Mouse (Mus musculus) stomach, embryonic 15.5 days (tissue): ENCODE measurements around the gene Cdk5r1. TPM values are rescaled to one million over a fixed set of nuclear protein-coding genes. Genes with fewer than 3 reads are reported as not detected.

Experiments
- ATAC-seq: fragments of 200-750 bp; cut with Nextera tagmentation; 2 replicates; pipeline ENCODE4 v1.8.0; 2017; ENCODE audit warnings: low read depth, moderate number of reproducible peaks, moderate TSS enrichment; ENCODE audit not compliant: insufficient read depth, low FRiP score
- H3K27ac ChIP-seq: fragments of 300-500 bp; sonication (generic); 2 replicates; pipeline ENCODE4 v1.5.1; 2015; ENCODE audit warnings: mild to moderate bottlenecking, inconsistent platforms
- H3K27me3 ChIP-seq: fragments of 300-500 bp; sonication (generic); replicated peaks from 2 replicates; pipeline ENCODE4 v1.6.1; 2015; ENCODE audit warnings: inconsistent platforms
- H3K36me3 ChIP-seq: fragments of 300-500 bp; sonication (generic); 2 replicates; pipeline ENCODE4 v1.6.1; 2015; ENCODE audit warnings: inconsistent platforms
- H3K4me1 ChIP-seq: fragments of 300-500 bp; sonication (generic); 2 replicates; pipeline ENCODE4 v1.6.1; 2015; ENCODE audit warnings: inconsistent platforms
- H3K4me2 ChIP-seq: fragments of 300-500 bp; sonication (generic); 2 replicates; pipeline ENCODE4 v1.6.1; 2015; ENCODE audit warnings: mild to moderate bottlenecking, inconsistent platforms
- H3K4me3 ChIP-seq: fragments of 300-500 bp; sonication (generic); replicated peaks from 2 replicates; pipeline ENCODE4 v1.5.1; 2015; ENCODE audit warnings: inconsistent platforms
- H3K9ac ChIP-seq: fragments of 300-500 bp; sonication (generic); 2 replicates; pipeline ENCODE4 v1.6.1; 2015; ENCODE audit warnings: inconsistent platforms
- H3K9me3 ChIP-seq: fragments of 300-500 bp; sonication (generic); 2 replicates; pipeline ENCODE4 v1.6.1; 2016; ENCODE audit warnings: inconsistent platforms
- WGBS: fragments of 180-500 bp; shearing (Covaris S2); methylation state at CpG from one replicate; pipeline ENCODE4 v1.1.7; 2015; 5-methylcytosine and 5-hydroxymethylcytosine counted together
- polyA plus RNA-seq: library from polyadenylated mRNA; unstranded; fragments of >200 nt; fragmentation: Nextera tagmentation; extraction: Ambion mirVana; gene quantifications from 2 replicates; pipeline ENCODE4 v1.2.1, GENCODE M21; 2015

The Cdk5r1 gene
- polyA plus RNA-seq, 1 experiment from 2014 or later = 1.8 TPM

GRCm38 (mm10) chr11:80482921-80483320 is 6.1 kb downstream of the Cdk5r1 start:
- Histone ChIP-seq H3K4me3 (no peak overlapping the region), H3K27me3 (peaks cover 3% of the 10 kb centered on the region; the same call in 1 of the 2 replicates), H3K36me3 (no peaks in the 10 kb centered on the region), H3K27ac (no peak overlapping the region), H3K4me2 (no peak overlapping the region), H3K9me3 (no peaks in the 10 kb centered on the region), H3K9ac (no peak overlapping the region), H3K4me1 (peaks cover 3% of the 10 kb centered on the region)
- 93% methylated on average over 7 of the region's 7 CpGs for WGBS
- ATAC-seq = no peak

GRCm38 (mm10) chr11:80483536-80484067 is 6.8 kb downstream of the Cdk5r1 start:
- WGBS = 72% methylated on average over 6 of the region's 6 CpGs
- no peaks in the 10 kb centered on the region for H3K9me3 ChIP-seq
- H3K36me3 ChIP-seq = no peaks in the 10 kb centered on the region
- no peak overlapping the region for H3K9ac ChIP-seq
- H3K4me1 ChIP-seq = no peaks in the 10 kb centered on the region
- H3K4me2 ChIP-seq = no peak overlapping the region
- no peak overlapping the region for H3K27ac ChIP-seq
- ATAC-seq = no peak
- no peak overlapping the region for H3K4me3 ChIP-seq
- no peaks in the 10 kb centered on the region for H3K27me3 ChIP-seq

GRCm38 (mm10) chr11:80484191-80484791 is 7.5 kb downstream of the Cdk5r1 start:
- H3K36me3 ChIP-seq = no peaks in the 10 kb centered on the region
- no peak overlapping the region for H3K4me2 ChIP-seq
- H3K9ac ChIP-seq = no peak overlapping the region
- WGBS = 49% methylated on average over 12 of the region's 12 CpGs
- no peaks in the 10 kb centered on the region for H3K27me3 ChIP-seq
- H3K9me3 ChIP-seq = no peaks in the 10 kb centered on the region
- no peak for ATAC-seq
- 0 out of 2 replicates have a peak, but pooled peaks cover 4% of the 10 kb centered on the region for H3K4me1 ChIP-seq
- no peak overlapping the region for H3K4me3 ChIP-seq
- no peak overlapping the region for H3K27ac ChIP-seq

GRCm38 (mm10) chr11:80485120-80485551 is 8.3 kb downstream of the Cdk5r1 start:
- H3K27me3 ChIP-seq = no peaks in the 10 kb centered on the region
- H3K36me3 ChIP-seq = no peaks in the 10 kb centered on the region
- 71% methylated on average over 9 of the region's 9 CpGs for WGBS
- no peak overlapping the region for H3K4me2 ChIP-seq
- no peak for ATAC-seq
- no peak overlapping the region for H3K27ac ChIP-seq
- H3K9ac ChIP-seq = no peak overlapping the region
- no peak overlapping the region for H3K4me3 ChIP-seq
- no peaks in the 10 kb centered on the region for H3K9me3 ChIP-seq
- 0 out of 2 replicates have a peak, but pooled peaks cover 4% of the 10 kb centered on the region for H3K4me1 ChIP-seq

- Histone ChIP-seq H3K9ac (no peak overlapping the region), H3K9me3 (no peaks in the 10 kb centered on the region), H3K36me3 (no peaks in the 10 kb centered on the region), H3K4me1 (0 out of 2 replicates have a peak, but pooled peaks cover 4% of the 10 kb centered on the region), H3K4me2 (no peak overlapping the region), H3K27me3 (no peaks in the 10 kb centered on the region), H3K4me3 (no peak overlapping the region), H3K27ac (no peak overlapping the region)
- WGBS = 80% methylated on average over 10 of the region's 10 CpGs
- no peak for ATAC-seq
Observed at GRCm38 (mm10) chr11:80485622-80486206, 8.9 kb downstream of the Cdk5r1 start.

- 75% methylated on average over 15 of the region's 15 CpGs for WGBS
- H3K9me3 ChIP-seq = no peaks in the 10 kb centered on the region
Observed at GRCm38 (mm10) chr11:80487904-80488587, 11.2 kb downstream of the Cdk5r1 start.

GRCm38 (mm10) chr11:80489172-80489881 is 12.5 kb downstream of the Cdk5r1 start:
- WGBS = 63% methylated on average over 12 of the region's 12 CpGs
- Histone ChIP-seq H3K27me3 (no peaks in the 10 kb centered on the region), H3K27ac (no peak overlapping the region), H3K9me3 (no peaks in the 10 kb centered on the region), H3K36me3 (no peaks in the 10 kb centered on the region), H3K4me1 (0 out of 2 replicates have a peak, but pooled peaks cover 4% of the 10 kb centered on the region), H3K4me2 (no peak overlapping the region), H3K4me3 (no peak overlapping the region), H3K9ac (no peak overlapping the region)
- ATAC-seq = no peak

More at GRCm38 (mm10) chr11:80487904-80488587, 11.2 kb downstream of the Cdk5r1 start:
- no peak overlapping the region for H3K4me3 ChIP-seq
- H3K27me3 ChIP-seq = no peaks in the 10 kb centered on the region
- H3K4me1 ChIP-seq = 0 out of 2 replicates have a peak, but pooled peaks cover 4% of the 10 kb centered on the region
- H3K9ac ChIP-seq = no peak overlapping the region
- no peaks in the 10 kb centered on the region for H3K36me3 ChIP-seq
- no peak overlapping the region for H3K4me2 ChIP-seq
- no peak overlapping the region for H3K27ac ChIP-seq
- ATAC-seq = no peak

- Histone ChIP-seq H3K9me3 (no peaks in the 10 kb centered on the region), H3K4me3 (no peak overlapping the region), H3K36me3 (no peaks in the 10 kb centered on the region), H3K4me2 (no peak overlapping the region), H3K9ac (no peak overlapping the region), H3K4me1 (0 out of 2 replicates have a peak, but pooled peaks cover 4% of the 10 kb centered on the region), H3K27ac (no peak overlapping the region), H3K27me3 (no peaks in the 10 kb centered on the region)
- 40% methylated on average over 5 of the region's 5 CpGs for WGBS
- no peak for ATAC-seq
Observed at GRCm38 (mm10) chr11:80489882-80490196, 13.0 kb downstream of the Cdk5r1 start.

- Histone ChIP-seq H3K4me1 (0 out of 2 replicates have a peak, but pooled peaks cover 4% of the 10 kb centered on the region), H3K27me3 (no peaks in the 10 kb centered on the region), H3K36me3 (no peaks in the 10 kb centered on the region), H3K27ac (no peak overlapping the region), H3K9me3 (no peaks in the 10 kb centered on the region), H3K4me2 (no peak overlapping the region), H3K9ac (no peak overlapping the region), H3K4me3 (no peak overlapping the region)
- 71% methylated on average over 10 of the region's 10 CpGs for WGBS
- ATAC-seq = no peak
Observed at GRCm38 (mm10) chr11:80490831-80491230, 14.0 kb downstream of the Cdk5r1 start.

- no peak overlapping the region for H3K4me3 ChIP-seq
- no peaks in the 10 kb centered on the region for H3K27me3 ChIP-seq
- ATAC-seq = no peak
- WGBS = 88% methylated on average over 5 of the region's 5 CpGs
- H3K36me3 ChIP-seq = no peaks in the 10 kb centered on the region
- H3K9ac ChIP-seq = no peak overlapping the region
- 0 out of 2 replicates have a peak, but pooled peaks cover 4% of the 10 kb centered on the region for H3K4me1 ChIP-seq
- no peak overlapping the region for H3K27ac ChIP-seq
- H3K9me3 ChIP-seq = no peaks in the 10 kb centered on the region
- no peak overlapping the region for H3K4me2 ChIP-seq
Observed at GRCm38 (mm10) chr11:80493186-80493585, 16.4 kb downstream of the Cdk5r1 start.

GRCm38 (mm10) chr11:80494852-80495251 is 18.0 kb downstream of the Cdk5r1 start:
- no peaks in the 10 kb centered on the region for H3K36me3 ChIP-seq
- no peaks in the 10 kb centered on the region for H3K4me1 ChIP-seq
- H3K4me3 ChIP-seq = no peak overlapping the region
- 78% methylated on average over 9 of the region's 9 CpGs for WGBS
- no peaks in the 10 kb centered on the region for H3K9me3 ChIP-seq
- H3K9ac ChIP-seq = no peak overlapping the region
- no peak overlapping the region for H3K27ac ChIP-seq
- no peaks in the 10 kb centered on the region for H3K27me3 ChIP-seq
- no peak overlapping the region for H3K4me2 ChIP-seq
- no peak for ATAC-seq
